Mouse (Mus musculus) kidney, embryonic 16.5 days (tissue): ENCODE measurements around the gene Oas1h. TPM values are rescaled to one million over a fixed set of nuclear protein-coding genes. Genes with fewer than 3 reads are reported as not detected.

Source experiments
- ATAC-seq: fragments of 200-750 bp; cut with Nextera tagmentation; 2 replicates; pipeline ENCODE4 v1.8.0; 2017; ENCODE audit warnings: moderate TSS enrichment; ENCODE audit not compliant: low FRiP score, low TSS enrichment
- H3K27ac ChIP-seq: fragments of 300-500 bp; sonication (generic); 2 replicates; pipeline ENCODE4 v1.5.1; 2014; ENCODE audit warnings: low read length
- H3K27me3 ChIP-seq: fragments of 300-500 bp; sonication (generic); 2 replicates; pipeline ENCODE4 v1.6.1; 2014; ENCODE audit warnings: low read length, control low read depth, mixed read lengths; ENCODE audit not compliant: insufficient read depth
- H3K36me3 ChIP-seq: fragments of 300-500 bp; sonication (generic); 2 replicates; pipeline ENCODE4 v1.6.1; 2014; ENCODE audit warnings: low read length, control low read depth, mixed read lengths; ENCODE audit not compliant: insufficient read depth
- H3K4me1 ChIP-seq: fragments of 300-500 bp; sonication (generic); 2 replicates; pipeline ENCODE4 v1.6.1; 2014; ENCODE audit warnings: low read length, control low read depth, mixed read lengths; ENCODE audit not compliant: insufficient read depth
- H3K4me2 ChIP-seq: fragments of 300-500 bp; sonication (generic); replicated peaks from 2 replicates; pipeline ENCODE4 v1.6.1; 2014; ENCODE audit warnings: low read depth, low read length
- H3K4me3 ChIP-seq: fragments of 300-500 bp; sonication (generic); 2 replicates; pipeline ENCODE4 v1.5.1; 2014; ENCODE audit warnings: mild to moderate bottlenecking, low read length
- H3K9ac ChIP-seq: fragments of 300-500 bp; sonication (generic); replicated peaks from 2 replicates; pipeline ENCODE4 v1.6.1; 2014; ENCODE audit warnings: low read length
- H3K9me3 ChIP-seq: fragments of 300-500 bp; sonication (generic); 2 replicates; pipeline ENCODE4 v1.6.1; 2016; ENCODE audit warnings: low read length, control low read depth
- WGBS: fragments of 180-500 bp; shearing (Covaris S2); extraction: QIAGEN DNeasy Blood & Tissue Kit; methylation state at CpG from one replicate; pipeline ENCODE4 v1.1.7; 2014; 5-methylcytosine and 5-hydroxymethylcytosine counted together
- polyA plus RNA-seq: library from polyadenylated mRNA; unstranded; fragments of >200 nt; fragmentation: Nextera tagmentation; extraction: Ambion mirVana; gene quantifications from 2 replicates; pipeline ENCODE4 v1.2.1, GENCODE M21; 2015

Gene Oas1h
- polyA plus RNA-seq, result not detected in 2 replicates

GRCm38 (mm10) chr5:120861121-120861520, at the start of gene Oas1h:
Oas1h (plus strand) TSS chr5:120861421.
- no peak within 1 kb of the TSS for H3K4me2 ChIP-seq
- H3K9ac ChIP-seq, result no peak within 1 kb of the TSS
- no peak within 1 kb of the TSS for H3K4me3 ChIP-seq
- no peak for ATAC-seq
- H3K9me3 ChIP-seq, result no peaks in the 10 kb centered on the region
- no peaks in the 10 kb centered on the region for H3K27me3 ChIP-seq
- no peaks in the 10 kb centered on the region for H3K36me3 ChIP-seq
- H3K27ac ChIP-seq, result no peak within 1 kb of the TSS
- 51% methylated on average over 4 of the region's 4 CpGs for WGBS
- no peaks in the 10 kb centered on the region for H3K4me1 ChIP-seq

- H3K9ac ChIP-seq, result peak within 1 kb of the TSS; percentile 61
- peak within 1 kb of the TSS; percentile 50 for H3K4me2 ChIP-seq
- peak; percentile 93 for ATAC-seq
- no peaks in the 10 kb centered on the region for H3K36me3 ChIP-seq
- H3K27me3 ChIP-seq, result no peaks in the 10 kb centered on the region
- H3K9me3 ChIP-seq, result no peaks in the 10 kb centered on the region
- H3K27ac ChIP-seq, result peak within 1 kb of the TSS; percentile 73
- WGBS, result 4% methylated on average over 18 of the region's 18 CpGs
- H3K4me3 ChIP-seq, result peak within 1 kb of the TSS; percentile 40
- no peaks in the 10 kb centered on the region; the same call in 1 of the 2 replicates for H3K4me1 ChIP-seq
Measured at GRCm38 (mm10) chr5:120811951-120812819, 49.0 kb upstream of the Oas1h start, which contains the start of gene Oas1c. Oas1c (minus strand) TSS chr5:120812514.

- peak overlapping the region; percentile 50 for H3K4me2 ChIP-seq
- peak overlapping the region; percentile 61; the same call in 1 of the 2 replicates for H3K9ac ChIP-seq
- ATAC-seq, result no peak
- WGBS, result 78% methylated on average over 6 of the region's 6 CpGs
- H3K27ac ChIP-seq, result no peak overlapping the region
- H3K36me3 ChIP-seq, result no peaks in the 10 kb centered on the region
- no peaks in the 10 kb centered on the region for H3K9me3 ChIP-seq
- H3K4me3 ChIP-seq, result peak overlapping the region; percentile 40
- H3K4me1 ChIP-seq, result no peaks in the 10 kb centered on the region; the same call in 1 of the 2 replicates
- H3K27me3 ChIP-seq, result no peaks in the 10 kb centered on the region
Measured at GRCm38 (mm10) chr5:120813023-120813422, 48.2 kb upstream of the Oas1h start.

- H3K27me3 ChIP-seq, result no peaks in the 10 kb centered on the region
- no peak overlapping the region for H3K4me2 ChIP-seq
- H3K4me1 ChIP-seq, result no peaks in the 10 kb centered on the region; the same call in 1 of the 2 replicates
- 62% methylated on average over 3 of the region's 3 CpGs for WGBS
- no peaks in the 10 kb centered on the region for H3K36me3 ChIP-seq
- no peak overlapping the region for H3K27ac ChIP-seq
- H3K9ac ChIP-seq, result no peak overlapping the region
- no peak for ATAC-seq
- no peak overlapping the region for H3K4me3 ChIP-seq
- H3K9me3 ChIP-seq, result peaks cover 11% of the 10 kb centered on the region; the same call in 1 of the 2 replicates
Measured at GRCm38 (mm10) chr5:120815949-120816348, 45.3 kb upstream of the Oas1h start.

GRCm38 (mm10) chr5:120818999-120819398, 42.2 kb upstream of the Oas1h start:
- Histone ChIP-seq H3K4me2 (no peak overlapping the region), H3K9me3 (peaks cover 11% of the 10 kb centered on the region; the same call in 1 of the 2 replicates), H3K9ac (no peak overlapping the region), H3K4me3 (no peak overlapping the region), H3K27ac (no peak overlapping the region), H3K27me3 (no peaks in the 10 kb centered on the region), H3K36me3 (no peaks in the 10 kb centered on the region), H3K4me1 (no peaks in the 10 kb centered on the region)
- ATAC-seq, result no peak

GRCm38 (mm10) chr5:120831031-120831430, 30.2 kb upstream of the Oas1h start:
- no peaks in the 10 kb centered on the region for H3K4me1 ChIP-seq
- no peak for ATAC-seq
- H3K27me3 ChIP-seq, result 0 out of 2 replicates have a peak, but pooled peaks cover under 1% of the 10 kb centered on the region
- no peaks in the 10 kb centered on the region for H3K9me3 ChIP-seq
- H3K4me2 ChIP-seq, result no peak overlapping the region
- H3K4me3 ChIP-seq, result no peak overlapping the region
- H3K9ac ChIP-seq, result no peak overlapping the region
- H3K36me3 ChIP-seq, result no peaks in the 10 kb centered on the region
- no peak overlapping the region for H3K27ac ChIP-seq
- WGBS, result 83% methylated on average over 4 of the region's 4 CpGs

GRCm38 (mm10) chr5:120833335-120834280, 27.6 kb upstream of the Oas1h start:
- 9% methylated on average over 17 of the region's 17 CpGs for WGBS
- no peak for ATAC-seq
- Histone ChIP-seq H3K27me3 (0 out of 2 replicates have a peak, but pooled peaks cover 3% of the 10 kb centered on the region), H3K36me3 (no peaks in the 10 kb centered on the region), H3K4me2 (no peak overlapping the region), H3K9ac (no peak overlapping the region), H3K4me1 (no peaks in the 10 kb centered on the region), H3K9me3 (no peaks in the 10 kb centered on the region), H3K27ac (no peak overlapping the region), H3K4me3 (no peak overlapping the region)

- H3K27me3 ChIP-seq, result 0 out of 2 replicates have a peak, but pooled peaks cover 3% of the 10 kb centered on the region
- ATAC-seq, result peak; percentile 19; the same call in 1 of the 2 replicates
- WGBS, result 6% methylated on average over 8 of the region's 8 CpGs
- H3K36me3 ChIP-seq, result no peaks in the 10 kb centered on the region
- no peaks in the 10 kb centered on the region for H3K9me3 ChIP-seq
- H3K4me2 ChIP-seq, result no peak overlapping the region
- no peak overlapping the region for H3K9ac ChIP-seq
- H3K4me3 ChIP-seq, result no peak overlapping the region
- H3K27ac ChIP-seq, result no peak overlapping the region
- no peaks in the 10 kb centered on the region for H3K4me1 ChIP-seq
Measured at GRCm38 (mm10) chr5:120836731-120837585, 24.3 kb upstream of the Oas1h start.

GRCm38 (mm10) chr5:120844713-120845112, 16.5 kb upstream of the Oas1h start:
- no peaks in the 10 kb centered on the region for H3K27me3 ChIP-seq
- H3K9ac ChIP-seq, result no peak overlapping the region
- 69% methylated on average over 3 of the region's 3 CpGs for WGBS
- H3K9me3 ChIP-seq, result no peaks in the 10 kb centered on the region
- H3K4me1 ChIP-seq, result no peaks in the 10 kb centered on the region
- no peak for ATAC-seq
- H3K27ac ChIP-seq, result no peak overlapping the region
- no peaks in the 10 kb centered on the region for H3K36me3 ChIP-seq
- no peak overlapping the region for H3K4me3 ChIP-seq
- H3K4me2 ChIP-seq, result no peak overlapping the region
